Comparison of ENCODE assay signal across 9 mouse cellular contexts in the genomic region with DNA sequence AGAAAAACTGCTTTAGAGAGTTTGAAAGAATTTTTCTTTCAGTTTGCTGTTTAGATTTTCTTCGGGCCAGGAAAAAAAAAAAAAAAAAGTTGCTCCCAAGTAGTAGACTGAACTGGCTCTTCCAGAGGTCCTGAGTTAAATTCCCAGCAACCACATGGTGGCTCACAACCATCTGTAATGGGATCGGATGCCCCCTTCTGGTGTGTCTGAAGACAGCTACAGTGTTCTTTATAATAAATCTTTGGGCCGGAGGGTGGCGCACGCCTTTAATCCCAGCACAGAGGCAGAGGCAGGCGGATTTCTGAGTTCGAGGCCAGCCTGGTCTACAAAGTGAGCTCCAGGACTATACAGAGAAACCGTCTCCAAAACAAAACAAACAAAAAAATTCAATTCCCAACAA. TPM values are rescaled to one million over a fixed set of nuclear protein-coding genes. Genes with fewer than 3 reads are reported as not detected.
A peak's percentile ranks its signal among the peaks of the same experiment; 100 is the strongest.
DNase-seq lines count a peak whose midpoint lies in the region; ATAC-seq and TF ChIP-seq lines count a peak whose summit lies in the region.
"Not testable (repeated sequence)": the region's sequence is repeated elsewhere in the genome, so short reads cannot be mapped to it uniquely, and the experiment has no call there.
"Had no signal": no experiment of that assay in that cellular context is flagged by ENCODE, and none has a peak within 500 bp of the region (broad histone marks: within the 10 kb centered on the region; RNA-seq: fewer than 3 reads in every experiment).

No protein-coding gene starts in this region.

- H3K79me2 ChIP-seq in macrophage (ENCODE audit: inconsistent target): peaks cover 43% of the 10 kb centered on the region

- H3K27me3 ChIP-seq in embryonic facial prominence, embryonic 14.5 days (replicated peaks; ENCODE audit: control insufficient read depth, insufficient read depth, low read length); heart, embryonic 10.5 days (ENCODE audit: insufficient read depth, poor library complexity, severe bottlenecking); kidney, adult 2 months (replicated peaks; ENCODE audit: control insufficient read depth, insufficient read depth, low read length): not testable (repeated sequence)

- peak overlapping the region; percentile 89 for H3K4me3 ChIP-seq in embryonic facial prominence, embryonic 14.5 days (ENCODE audit: low read depth, low read length)
- peak overlapping the region; percentile 70 for H3K4me3 ChIP-seq in heart, embryonic 10.5 days
- H3K4me3 ChIP-seq in kidney, adult 2 months (ENCODE audit: insufficient read depth, low read depth, low read length): peak overlapping the region; percentile 89
- H3K4me3 ChIP-seq in macrophage (ENCODE audit: inconsistent target): peak overlapping the region; percentile 81

- not testable (repeated sequence) for H3K4me1 ChIP-seq in embryonic facial prominence, embryonic 14.5 days (ENCODE audit: control insufficient read depth, insufficient read depth, low read length); kidney, adult 2 months (ENCODE audit: control insufficient read depth, insufficient read depth, low read length)
- peaks cover 12% of the 10 kb centered on the region for H3K4me1 ChIP-seq in heart, embryonic 10.5 days

- H3K27ac ChIP-seq in embryonic facial prominence, embryonic 14.5 days (replicated peaks; ENCODE audit: low read depth, low read length): peak overlapping the region; percentile 93
- H3K27ac ChIP-seq in heart, embryonic 10.5 days: peak overlapping the region; percentile 85
- peak overlapping the region; percentile 86 for H3K27ac ChIP-seq in kidney, adult 2 months (ENCODE audit: insufficient read depth, low read depth, low read length)
- peak overlapping the region; percentile 65 for H3K27ac ChIP-seq in macrophage

- peak overlapping the region; percentile 57 for H3K4me2 ChIP-seq in embryonic facial prominence, embryonic 14.5 days (ENCODE audit: low read depth, low read length)

- DNase-seq in adrenal gland, adult 2 months: peak; percentile 66
- not testable (repeated sequence) for DNase-seq in embryonic facial prominence, embryonic 14.5 days (ENCODE audit: low spot score); heart, embryonic 10.5 days (ENCODE audit: low spot score)
- peak; percentile 69 for DNase-seq in kidney, adult 2 months
- DNase-seq in left cerebral cortex, postnatal 25 days (ENCODE audit: low spot score in 2 of 2): peak; percentile 54 to 55
- DNase-seq in right cerebral cortex, postnatal 10 days (ENCODE audit: low spot score in 2 of 2): peak; percentile 50 to 52
- DNase-seq in thymus, postnatal 36 days: peak; percentile 70 to 71

- peak; percentile 48 for ATAC-seq in embryonic facial prominence, embryonic 14.5 days (ENCODE audit: low read depth)

- H3K9me3 ChIP-seq in embryonic facial prominence, embryonic 14.5 days (ENCODE audit: control insufficient read depth, low read length); heart, embryonic 10.5 days: not testable (repeated sequence)

- TF ChIP-seq CTCF in kidney, adult 2 months (conservative IDR thresholded peaks at IDR 0.05; ENCODE audit: insufficient read depth, insufficient read length, low read depth, low read length): peak; percentile 31; the same call in 1 of the 2 replicates

- TF ChIP-seq POLR2A in kidney, adult 2 months (IDR thresholded peaks at IDR 0.05; ENCODE audit: low read depth, low read length): not testable (repeated sequence)

- H3K9ac ChIP-seq in embryonic facial prominence, embryonic 14.5 days (ENCODE audit: low read depth, low read length): peak overlapping the region; percentile 79; the same call in 1 of the 2 replicates

- 29% methylated on average over 8 of the region's 8 CpGs for WGBS in embryonic facial prominence, embryonic 14.5 days
- 27% methylated on average over 8 of the region's 8 CpGs for WGBS in heart, embryonic 10.5 days
- WGBS in kidney, adult 2 months: 19% methylated on average over 8 of the region's 8 CpGs
- WGBS in macrophage (ENCODE audit: missing documents): 17% methylated on average over 8 of the region's 8 CpGs

- intact Hi-C loops in left cerebral cortex, postnatal 25 days (cut with DNase I): not testable (repeated sequence)

- not testable (repeated sequence) for H3K36me3 ChIP-seq in embryonic facial prominence, embryonic 14.5 days (ENCODE audit: control insufficient read depth, insufficient read depth, low read length); heart, embryonic 10.5 days; kidney, adult 2 months (ENCODE audit: control insufficient read depth, insufficient read depth, low read length); macrophage (ENCODE audit: inconsistent target)

RNA-seq across cellular contexts. Expression of a gene that starts 0.6 kb away (rescaled TPM):
- 1 to 10 TPM in 1 of 2 experiments, under 1 TPM in 1; 0.59 to 1.4 TPM for total RNA-seq in adrenal gland, adult 2 months (2021)
- 0.02 TPM in 1 of 2 replicates, not detected in the other for polyA plus RNA-seq in adrenal gland, adult 2 months (2012; rRNA removed)
- 38.0 and 47.4 TPM in 2 replicates for polyA plus RNA-seq in embryonic facial prominence, embryonic 14.5 days (2014; fragmentation: Nextera tagmentation; extraction: Ambion mirVana)
- polyA plus RNA-seq in heart, embryonic 10.5 days (2016; fragmentation: Nextera tagmentation; extraction: Ambion mirVana): 41.2 and 48.9 TPM in 2 replicates
- polyA plus RNA-seq in kidney, adult 2 months (2012; rRNA removed): 0.03 TPM in 1 of 2 replicates, not detected in the other
- total RNA-seq in left cerebral cortex, postnatal 25 days (2021): under 1 TPM; 0.39 to 0.48 TPM
- 10 to 100 TPM in 25 of 26 experiments, 1 to 10 TPM in 1; 9.7 to 52.8 (median 19.4) TPM for total RNA-seq in macrophage (2018; cell fraction: chromatin; rRNA removed)
- total RNA-seq in macrophage (2018; cell fraction: cytosol; rRNA removed): 1 to 10 TPM; 2.3 to 6.8 (median 4.2) TPM
- 10 to 100 TPM in 17 of 26 experiments, 1 to 10 TPM in 9; 4.9 to 38.2 (median 11.9) TPM for total RNA-seq in macrophage (2018; cell fraction: nucleus; rRNA removed)
- polyA plus RNA-seq in macrophage (2018): 3.4 to 8.1 TPM (median 5.5 TPM) in 3 replicates

RNA-seq across cellular contexts. Expression of a gene that starts 52.4 kb away (rescaled TPM):
- total RNA-seq in adrenal gland, adult 2 months (2021): not detected
- polyA plus RNA-seq in adrenal gland, adult 2 months (2012; rRNA removed): not detected in 2 replicates
- not detected in 2 replicates for polyA plus RNA-seq in embryonic facial prominence, embryonic 14.5 days (2014; fragmentation: Nextera tagmentation; extraction: Ambion mirVana)
- not detected in 2 replicates for polyA plus RNA-seq in heart, embryonic 10.5 days (2016; fragmentation: Nextera tagmentation; extraction: Ambion mirVana)
- polyA plus RNA-seq in kidney, adult 2 months (2012; rRNA removed): not detected in 2 replicates
- total RNA-seq in left cerebral cortex, postnatal 25 days (2021): not detected
- under 1 TPM in 1 of 26 experiments, not detected in 25; 0.33 TPM for total RNA-seq in macrophage (2018; cell fraction: chromatin; rRNA removed)
- total RNA-seq in macrophage (2018; cell fraction: cytosol; rRNA removed): under 1 TPM in 2 of 26 experiments, not detected in 24; 0.09 to 0.11 TPM
- total RNA-seq in macrophage (2018; cell fraction: nucleus; rRNA removed): under 1 TPM in 6 of 26 experiments, not detected in 20; 0.28 to 0.51 (median 0.36) TPM
- polyA plus RNA-seq in macrophage (2018): not detected in 3 replicates
- polyA plus RNA-seq: large intestine, adult 2 months had no signal
